ENCODE assay signal across 29 mouse cellular contexts in the genomic region with DNA sequence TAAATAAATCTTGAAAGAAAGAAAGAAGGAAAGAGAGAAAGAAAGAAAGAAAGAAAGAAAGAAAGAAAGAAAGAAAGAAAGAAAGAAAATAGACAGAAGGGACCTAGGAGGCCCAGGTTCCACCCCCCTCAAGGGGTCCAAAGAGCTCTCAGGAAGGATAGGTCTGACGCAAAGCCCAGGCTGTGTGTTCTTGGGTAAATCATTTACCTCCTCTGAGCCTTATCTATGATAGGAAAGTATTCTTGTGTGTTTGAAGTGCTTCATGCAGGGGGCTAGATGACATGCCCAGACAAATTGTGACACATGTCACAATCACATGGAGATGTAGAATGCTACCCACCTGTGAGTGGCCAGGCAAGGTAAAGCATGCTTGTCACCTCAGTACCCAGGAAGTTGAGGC. TPM values are rescaled to one million over a fixed set of nuclear protein-coding genes. Genes with fewer than 3 reads are reported as not detected.
A peak's percentile ranks its signal among the peaks of the same experiment; 100 is the strongest.
DNase-seq lines count a peak whose midpoint lies in the region; ATAC-seq lines count a peak whose summit lies in the region.
"Had no signal": no experiment of that assay in that cellular context is flagged by ENCODE, and none has a peak within 500 bp of the region (broad histone marks: within the 10 kb centered on the region; RNA-seq: fewer than 3 reads in every experiment).

No protein-coding gene starts in this region.

- H3K9ac ChIP-seq in liver, embryonic 16.5 days (ENCODE audit: low read depth, low read length), result no peak overlapping the region
- no peak overlapping the region for H3K9ac ChIP-seq in liver, embryonic 12.5 days
- H3K9ac ChIP-seq in intestine, embryonic 14.5 days (ENCODE audit: low read length), result no peak overlapping the region
- no peak overlapping the region for H3K9ac ChIP-seq in intestine, embryonic 16.5 days (ENCODE audit: low read depth, low read length)
- H3K9ac ChIP-seq: embryonic facial prominence, embryonic 12.5 days; embryonic facial prominence, embryonic 15.5 days; heart, embryonic 12.5 days; heart, embryonic 15.5 days; hindbrain, embryonic 13.5 days had no signal

- no peak overlapping the region for H3K27ac ChIP-seq in liver, embryonic 16.5 days (ENCODE audit: low read length)
- H3K27ac ChIP-seq in liver, embryonic 12.5 days, result no peak overlapping the region
- no peak overlapping the region for H3K27ac ChIP-seq in intestine, embryonic 14.5 days (ENCODE audit: low read depth)
- H3K27ac ChIP-seq in intestine, embryonic 16.5 days (ENCODE audit: low read length), result no peak overlapping the region
- H3K27ac ChIP-seq: embryonic facial prominence, embryonic 12.5 days; embryonic facial prominence, embryonic 15.5 days; heart, embryonic 15.5 days; hindbrain, embryonic 10.5 days; hindbrain, embryonic 13.5 days had no signal

- WGBS in liver, embryonic 16.5 days (ENCODE audit: insufficient replicate concordance), result 57% methylated on average over 1 of the region's 1 CpGs
- WGBS in liver, embryonic 12.5 days (ENCODE audit: insufficient replicate concordance), result 59% methylated on average over 1 of the region's 1 CpGs
- 55% methylated on average over 1 of the region's 1 CpGs for WGBS in intestine, embryonic 14.5 days
- WGBS in intestine, embryonic 16.5 days, result 46% methylated on average over 1 of the region's 1 CpGs

- H3K4me2 ChIP-seq in liver, embryonic 16.5 days (ENCODE audit: low read depth, low read length), result no peak overlapping the region
- no peak overlapping the region for H3K4me2 ChIP-seq in liver, embryonic 12.5 days
- no peak overlapping the region for H3K4me2 ChIP-seq in intestine, embryonic 14.5 days (ENCODE audit: low read length)
- no peak overlapping the region for H3K4me2 ChIP-seq in intestine, embryonic 16.5 days (ENCODE audit: low read depth, low read length)
- H3K4me2 ChIP-seq: embryonic facial prominence, embryonic 12.5 days; embryonic facial prominence, embryonic 15.5 days; heart, embryonic 12.5 days; heart, embryonic 15.5 days; hindbrain, embryonic 13.5 days had no signal

- H3K4me3 ChIP-seq in liver, embryonic 16.5 days (ENCODE audit: low read depth, low read length), result no peak overlapping the region
- no peak overlapping the region for H3K4me3 ChIP-seq in liver, embryonic 12.5 days
- no peak overlapping the region for H3K4me3 ChIP-seq in intestine, embryonic 14.5 days (ENCODE audit: low read depth, low read length)
- no peak overlapping the region for H3K4me3 ChIP-seq in intestine, embryonic 16.5 days (ENCODE audit: low read length)
- H3K4me3 ChIP-seq: embryonic facial prominence, embryonic 12.5 days; embryonic facial prominence, embryonic 15.5 days; heart, embryonic 12.5 days; heart, embryonic 15.5 days; hindbrain, embryonic 10.5 days; hindbrain, embryonic 13.5 days had no signal

- H3K27me3 ChIP-seq in liver, embryonic 16.5 days (ENCODE audit: control insufficient read depth, insufficient read depth, low read depth, low read length), result no peaks in the 10 kb centered on the region
- H3K27me3 ChIP-seq in liver, embryonic 12.5 days (replicated peaks), result peaks cover 41% of the 10 kb centered on the region
- no peaks in the 10 kb centered on the region for H3K27me3 ChIP-seq in intestine, embryonic 14.5 days (replicated peaks; ENCODE audit: control insufficient read depth, insufficient read depth, low read length)
- no peaks in the 10 kb centered on the region for H3K27me3 ChIP-seq in intestine, embryonic 16.5 days (replicated peaks; ENCODE audit: control insufficient read depth, insufficient read depth, low read length)
- H3K27me3 ChIP-seq: embryonic facial prominence, embryonic 12.5 days; embryonic facial prominence, embryonic 15.5 days had no signal

- H3K4me1 ChIP-seq in liver, embryonic 16.5 days (ENCODE audit: control insufficient read depth, low read depth, low read length), result peaks cover 2% of the 10 kb centered on the region
- peaks cover 5% of the 10 kb centered on the region for H3K4me1 ChIP-seq in liver, embryonic 12.5 days
- no peaks in the 10 kb centered on the region for H3K4me1 ChIP-seq in intestine, embryonic 14.5 days (replicated peaks; ENCODE audit: control insufficient read depth, insufficient read depth, low read length)
- H3K4me1 ChIP-seq in intestine, embryonic 16.5 days (ENCODE audit: control insufficient read depth, insufficient read depth, low read length), result no peaks in the 10 kb centered on the region
- H3K4me1 ChIP-seq: embryonic facial prominence, embryonic 12.5 days; embryonic facial prominence, embryonic 15.5 days; heart, embryonic 12.5 days; heart, embryonic 15.5 days; hindbrain, embryonic 10.5 days; hindbrain, embryonic 13.5 days had no signal

- DNase-seq in intestine, embryonic 14.5 days (ENCODE audit: low spot score), result peak; percentile 46
- DNase-seq in yolk sac, embryonic 10.5 days (ENCODE audit: low spot score), result peak; percentile 69
- DNase-seq in adrenal gland, adult (ENCODE audit: inconsistent age in 2 of 2, low spot score in 1 of 2), result no peak
- no peak for DNase-seq in kidney, adult 9 months
- DNase-seq: adrenal gland, adult 2 months; adrenal gland, postnatal 14 days; B cell, adult 2 months; cerebellum, adult 11 months; cerebellum, adult 2 months; cerebellum, adult 9-11 months; cerebellum, postnatal 25 days; gastrocnemius, postnatal 25 days; heart, adult 18-20 months; heart, postnatal 10 days; heart, postnatal 36 days had no signal

- no peaks in the 10 kb centered on the region for H3K9me3 ChIP-seq in liver, embryonic 16.5 days (replicated peaks; ENCODE audit: control insufficient read depth, low read length)
- no peaks in the 10 kb centered on the region for H3K9me3 ChIP-seq in liver, embryonic 12.5 days (replicated peaks)
- no peaks in the 10 kb centered on the region for H3K9me3 ChIP-seq in intestine, embryonic 14.5 days (ENCODE audit: control insufficient read depth, low read length)
- H3K9me3 ChIP-seq in intestine, embryonic 16.5 days (ENCODE audit: control insufficient read depth, low read length), result no peaks in the 10 kb centered on the region
- H3K9me3 ChIP-seq: embryonic facial prominence, embryonic 12.5 days; embryonic facial prominence, embryonic 15.5 days; G1E; heart, embryonic 12.5 days; heart, embryonic 15.5 days; hindbrain, embryonic 10.5 days; hindbrain, embryonic 13.5 days had no signal

- no peaks in the 10 kb centered on the region for H3K36me3 ChIP-seq in liver, embryonic 16.5 days (ENCODE audit: control insufficient read depth, insufficient read depth)
- H3K36me3 ChIP-seq in liver, embryonic 12.5 days, result no peaks in the 10 kb centered on the region
- H3K36me3 ChIP-seq in intestine, embryonic 14.5 days (ENCODE audit: control insufficient read depth, insufficient read depth, low read length), result no peaks in the 10 kb centered on the region
- H3K36me3 ChIP-seq in intestine, embryonic 16.5 days (ENCODE audit: control insufficient read depth, insufficient read depth, low read length), result no peaks in the 10 kb centered on the region
- H3K36me3 ChIP-seq: embryonic facial prominence, embryonic 12.5 days; embryonic facial prominence, embryonic 15.5 days; G1E; heart, embryonic 12.5 days; heart, embryonic 15.5 days; hindbrain, embryonic 10.5 days; hindbrain, embryonic 13.5 days had no signal

- ATAC-seq in liver, embryonic 16.5 days (ENCODE audit: low read depth), result 0 out of 2 replicates have a peak, but pooled peaks have one; percentile 19
- no peak for ATAC-seq in liver, embryonic 12.5 days
- peak; percentile 70; the same call in 1 of the 2 replicates for ATAC-seq in intestine, embryonic 14.5 days (replicated peaks; ENCODE audit: low FRiP score, low TSS enrichment, low read depth)
- peak; percentile 88 for ATAC-seq in intestine, embryonic 16.5 days
- ATAC-seq: forebrain, embryonic 14.5 days; Patski had no signal

RNA-seq across cellular contexts. Expression of a gene that starts 17.4 kb away (rescaled TPM):
- polyA plus RNA-seq in liver, embryonic 16.5 days (2015; fragmentation: Nextera tagmentation; extraction: Ambion mirVana), result 6.2 and 7.6 TPM in 2 replicates
- polyA plus RNA-seq in liver, embryonic 12.5 days (2016; fragmentation: Nextera tagmentation; extraction: Ambion mirVana), result 24.4 and 24.7 TPM in 2 replicates
- polyA plus RNA-seq in intestine, embryonic 14.5 days (2014; fragmentation: Nextera tagmentation; extraction: Ambion mirVana), result 26.7 and 30.4 TPM in 2 replicates
- 22.6 and 26.2 TPM in 2 replicates for polyA plus RNA-seq in intestine, embryonic 16.5 days (2015; fragmentation: Nextera tagmentation; extraction: Ambion mirVana)

RNA-seq across cellular contexts. Expression of a gene that starts 29.3 kb away (rescaled TPM):
- not detected in 2 replicates for polyA plus RNA-seq in liver, embryonic 16.5 days (2015; fragmentation: Nextera tagmentation; extraction: Ambion mirVana)
- not detected in 2 replicates for polyA plus RNA-seq in liver, embryonic 12.5 days (2016; fragmentation: Nextera tagmentation; extraction: Ambion mirVana)
- 0.09 and 0.28 TPM in 2 replicates for polyA plus RNA-seq in intestine, embryonic 14.5 days (2014; fragmentation: Nextera tagmentation; extraction: Ambion mirVana)
- polyA plus RNA-seq in intestine, embryonic 16.5 days (2015; fragmentation: Nextera tagmentation; extraction: Ambion mirVana), result 0.65 and 0.88 TPM in 2 replicates
- polyA plus RNA-seq: cerebellum, adult 2 months; embryonic facial prominence, embryonic 12.5 days; forebrain, embryonic 11.5 days; forebrain, embryonic 14.5 days; G1E; gonadal fat pad, adult 2 months; heart, embryonic 12.5 days; hindbrain, embryonic 10.5 days; hindbrain, embryonic 13.5 days; Patski had no signal

RNA-seq across cellular contexts. Expression of a gene that starts 37.5 kb away (rescaled TPM):
- polyA plus RNA-seq in liver, embryonic 16.5 days (2015; fragmentation: Nextera tagmentation; extraction: Ambion mirVana), result 62.4 and 62.7 TPM in 2 replicates
- 108 and 115 TPM in 2 replicates for polyA plus RNA-seq in liver, embryonic 12.5 days (2016; fragmentation: Nextera tagmentation; extraction: Ambion mirVana)
- polyA plus RNA-seq in intestine, embryonic 14.5 days (2014; fragmentation: Nextera tagmentation; extraction: Ambion mirVana), result 186 and 190 TPM in 2 replicates
- polyA plus RNA-seq in intestine, embryonic 16.5 days (2015; fragmentation: Nextera tagmentation; extraction: Ambion mirVana), result 157 and 174 TPM in 2 replicates

RNA-seq across cellular contexts. Expression of a gene that starts 44.5 kb away (rescaled TPM):
- 15.9 and 19.6 TPM in 2 replicates for polyA plus RNA-seq in liver, embryonic 16.5 days (2015; fragmentation: Nextera tagmentation; extraction: Ambion mirVana)
- polyA plus RNA-seq in liver, embryonic 12.5 days (2016; fragmentation: Nextera tagmentation; extraction: Ambion mirVana), result 24.5 and 25.1 TPM in 2 replicates
- 48.0 and 49.1 TPM in 2 replicates for polyA plus RNA-seq in intestine, embryonic 14.5 days (2014; fragmentation: Nextera tagmentation; extraction: Ambion mirVana)
- polyA plus RNA-seq in intestine, embryonic 16.5 days (2015; fragmentation: Nextera tagmentation; extraction: Ambion mirVana), result 41.7 and 43.7 TPM in 2 replicates

RNA-seq across cellular contexts. Expression of a gene that starts 47.2 kb away (rescaled TPM):
- not detected in 2 replicates for polyA plus RNA-seq in liver, embryonic 16.5 days (2015; fragmentation: Nextera tagmentation; extraction: Ambion mirVana)
- polyA plus RNA-seq in liver, embryonic 12.5 days (2016; fragmentation: Nextera tagmentation; extraction: Ambion mirVana), result 0.29 and 0.31 TPM in 2 replicates
- polyA plus RNA-seq in intestine, embryonic 14.5 days (2014; fragmentation: Nextera tagmentation; extraction: Ambion mirVana), result not detected in 2 replicates
- 0.44 TPM in 1 of 2 replicates, not detected in the other for polyA plus RNA-seq in intestine, embryonic 16.5 days (2015; fragmentation: Nextera tagmentation; extraction: Ambion mirVana)
- polyA plus RNA-seq: cerebellum, adult 2 months; embryonic facial prominence, embryonic 12.5 days; embryonic facial prominence, embryonic 15.5 days; G1E; gonadal fat pad, adult 2 months; heart, embryonic 15.5 days; hindbrain, embryonic 10.5 days had no signal

Comparison
In these comparisons a context has a peak if more than half of its experiments do, and no peak if none do; other contexts are left out.
1. DNase-seq: peak in intestine, embryonic 14.5 days (single experiment) and yolk sac, embryonic 10.5 days (single experiment); none in adrenal gland, adult (0 of 2) and kidney, adult 9 months (single experiment).